Mouse (Mus musculus): ENCODE results near the gene Nisch. TPM values are rescaled to one million over a fixed set of nuclear protein-coding genes. Genes with fewer than 3 reads are reported as not detected.

Nisch gene
- polyA plus RNA-seq, 2 experiments, result 339 to 514 TPM

DNA sequence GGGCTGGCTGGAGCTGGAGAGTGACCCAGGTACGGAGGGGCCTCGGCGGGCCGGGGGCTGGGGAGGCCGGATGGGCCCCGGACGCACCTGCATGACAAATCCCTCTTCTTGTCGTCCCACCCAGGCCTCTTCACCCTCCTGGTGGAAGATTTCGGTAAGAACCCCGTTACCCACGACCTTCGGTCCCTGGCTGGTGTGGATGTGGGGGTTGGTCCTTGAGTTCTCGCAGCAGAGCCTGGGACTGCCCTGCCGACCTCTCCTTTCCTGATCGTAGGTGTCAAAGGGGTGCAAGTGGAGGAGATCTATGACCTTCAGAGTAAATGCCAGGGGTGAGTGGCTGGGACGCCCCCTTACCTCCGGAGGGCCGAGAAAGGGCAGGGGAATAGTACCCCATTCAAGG, 34.9 kb upstream of the Nisch start:
- Histone ChIP-seq H3K36me3 (ENCODE audit: control insufficient read depth, insufficient read depth, low read length) (peaks cover 39% of the 10 kb centered on the region), H3K4me3 (replicated peaks; ENCODE audit: low read length) (peak overlapping the region; percentile 97), H3K27ac (replicated peaks; ENCODE audit: low read depth, low read length) (peak overlapping the region; percentile 93), H3K9me3 (ENCODE audit: control insufficient read depth, low read length) (no peaks in the 10 kb centered on the region), H3K4me2 (replicated peaks; ENCODE audit: low read depth, low read length, severe bottlenecking) (peak overlapping the region; percentile 76), H3K27me3 (ENCODE audit: control insufficient read depth, insufficient read depth, low read length) (no peaks in the 10 kb centered on the region), H3K9ac (ENCODE audit: low read depth, low read length, severe bottlenecking) (peak overlapping the region; percentile 99), H3K4me1 (ENCODE audit: control insufficient read depth, insufficient read depth, low read length) (peaks cover 5% of the 10 kb centered on the region)
- no peak for TF ChIP-seq POLR2A (IDR thresholded peaks at IDR 0.05; ENCODE audit: borderline replicate concordance, extremely low read depth, insufficient read depth, insufficient read length)
- 1% methylated on average over 18 of the region's 18 CpGs for WGBS
- DNase-seq (ENCODE audit: low spot score) (no peak), ATAC-seq (ENCODE audit: low FRiP score, low read depth) (peak; percentile 31; the same call in 1 of the 2 replicates)

DNA sequence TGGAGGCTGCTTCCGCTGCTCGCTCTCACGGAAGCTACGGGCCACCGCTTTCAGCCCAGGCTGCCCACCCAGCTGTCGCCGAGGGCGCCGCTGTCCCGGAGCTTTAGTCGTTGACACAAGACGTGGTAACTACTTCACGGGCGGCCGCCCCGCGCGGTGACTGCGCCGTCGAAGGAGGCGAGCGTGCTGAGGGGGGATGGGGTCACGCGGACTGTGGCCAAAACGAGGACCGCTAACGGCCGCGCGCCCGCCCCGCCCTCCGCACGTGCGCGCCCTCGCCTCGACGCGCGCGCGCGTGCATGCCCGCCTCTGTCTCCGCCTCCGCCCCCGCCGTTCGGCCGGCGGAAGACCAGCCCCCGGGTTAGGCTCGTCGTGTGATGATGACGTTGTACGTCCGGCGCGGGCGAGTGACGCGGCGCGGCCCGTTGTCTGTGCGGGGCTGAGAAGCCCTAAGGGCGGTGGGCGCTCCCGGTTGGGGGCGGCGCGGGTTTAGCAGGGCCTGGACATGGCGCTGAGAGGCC, 34.4 kb upstream of the Nisch start, which contains the start of the genes Phf7 and Bap1:
Gene Phf7, minus strand, starts transcription at position 234 of the 521 bp plus-strand sequence.
Gene Bap1, plus strand, starts transcription at position 367 of the 521 bp plus-strand sequence.
- Histone ChIP-seq H3K9me3 (ENCODE audit: control insufficient read depth, low read length) (no peaks in the 10 kb centered on the region), H3K4me3 (replicated peaks; ENCODE audit: low read length) (peak within 1 kb of the TSS; percentile 97), H3K27me3 (ENCODE audit: control insufficient read depth, insufficient read depth, low read length) (no peaks in the 10 kb centered on the region), H3K9ac (ENCODE audit: low read depth, low read length, severe bottlenecking) (peak within 1 kb of the TSS; percentile 99), H3K36me3 (ENCODE audit: control insufficient read depth, insufficient read depth, low read length) (peaks cover 34% of the 10 kb centered on the region), H3K4me2 (replicated peaks; ENCODE audit: low read depth, low read length, severe bottlenecking) (peak within 1 kb of the TSS; percentile 76), H3K4me1 (ENCODE audit: control insufficient read depth, insufficient read depth, low read length) (peaks cover 5% of the 10 kb centered on the region), H3K27ac (replicated peaks; ENCODE audit: low read depth, low read length) (peak within 1 kb of the TSS; percentile 93)
- peak; percentile 91 for ATAC-seq (ENCODE audit: low FRiP score, low read depth)
- WGBS, result under 1% methylated on average over 48 of the region's 75 CpGs
- peak; percentile 95 for DNase-seq (ENCODE audit: low spot score)
- TF ChIP-seq POLR2A (IDR thresholded peaks at IDR 0.05; ENCODE audit: borderline replicate concordance, extremely low read depth, insufficient read depth, insufficient read length), result peak; percentile 59; the same call in 1 of the 2 replicates

DNA sequence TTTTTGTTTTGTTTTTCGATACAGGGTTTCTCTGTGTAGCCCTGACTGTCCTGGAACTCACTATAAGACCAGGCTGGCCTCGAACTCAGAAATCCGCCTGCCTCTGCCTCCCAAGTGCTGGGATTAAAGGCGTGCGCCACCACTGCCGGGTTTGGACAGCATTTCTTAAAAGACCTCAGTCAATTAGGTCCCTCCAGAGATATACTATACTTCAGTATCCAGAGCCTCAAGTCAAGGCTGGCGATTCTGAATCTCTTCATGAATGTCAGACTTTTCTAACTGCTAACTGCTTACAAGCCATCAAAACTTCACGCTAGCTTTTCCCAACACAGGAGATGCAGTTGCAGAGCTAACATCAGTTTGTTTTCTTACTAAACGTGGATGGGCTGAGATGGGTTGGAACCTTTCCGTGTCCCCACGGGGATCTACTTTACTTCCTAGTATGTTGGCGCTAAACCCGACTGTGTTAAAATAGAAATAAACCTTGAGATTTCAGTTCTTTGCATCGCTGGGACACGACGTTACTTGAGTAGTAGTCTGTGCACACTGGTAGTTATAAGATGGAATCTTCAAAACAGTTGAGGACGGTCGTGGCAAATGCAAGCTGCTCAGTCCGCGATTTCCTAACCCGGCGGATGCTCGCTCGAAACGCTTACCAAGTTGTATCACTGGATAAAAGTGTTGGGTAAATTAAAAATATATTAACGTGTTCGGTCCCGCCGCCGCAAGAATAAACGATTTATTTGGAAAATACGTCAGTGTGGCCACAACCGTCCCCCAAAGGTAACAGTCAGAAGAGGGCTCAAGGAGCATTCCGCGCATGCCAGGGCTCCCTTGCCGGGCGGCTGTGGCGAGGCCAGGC, 33.7 kb upstream of the Nisch start:
- Histone ChIP-seq H3K4me3 (replicated peaks; ENCODE audit: low read length) (peak overlapping the region; percentile 97), H3K27ac (replicated peaks; ENCODE audit: low read depth, low read length) (peak overlapping the region; percentile 93), H3K4me2 (replicated peaks; ENCODE audit: low read depth, low read length, severe bottlenecking) (peak overlapping the region; percentile 76), H3K9ac (ENCODE audit: low read depth, low read length, severe bottlenecking) (peak overlapping the region; percentile 99), H3K9me3 (ENCODE audit: control insufficient read depth, low read length) (no peaks in the 10 kb centered on the region), H3K4me1 (ENCODE audit: control insufficient read depth, insufficient read depth, low read length) (peaks cover 5% of the 10 kb centered on the region), H3K27me3 (ENCODE audit: control insufficient read depth, insufficient read depth, low read length) (no peaks in the 10 kb centered on the region), H3K36me3 (ENCODE audit: control insufficient read depth, insufficient read depth, low read length) (peaks cover 27% of the 10 kb centered on the region)
- peak; percentile 89 for ATAC-seq (ENCODE audit: low FRiP score, low read depth)
- TF ChIP-seq POLR2A (IDR thresholded peaks at IDR 0.05; ENCODE audit: borderline replicate concordance, extremely low read depth, insufficient read depth, insufficient read length), result no peak
- DNase-seq (ENCODE audit: low spot score), result peak; percentile 33
- WGBS, result 19% methylated on average over 38 of the region's 38 CpGs

DNA sequence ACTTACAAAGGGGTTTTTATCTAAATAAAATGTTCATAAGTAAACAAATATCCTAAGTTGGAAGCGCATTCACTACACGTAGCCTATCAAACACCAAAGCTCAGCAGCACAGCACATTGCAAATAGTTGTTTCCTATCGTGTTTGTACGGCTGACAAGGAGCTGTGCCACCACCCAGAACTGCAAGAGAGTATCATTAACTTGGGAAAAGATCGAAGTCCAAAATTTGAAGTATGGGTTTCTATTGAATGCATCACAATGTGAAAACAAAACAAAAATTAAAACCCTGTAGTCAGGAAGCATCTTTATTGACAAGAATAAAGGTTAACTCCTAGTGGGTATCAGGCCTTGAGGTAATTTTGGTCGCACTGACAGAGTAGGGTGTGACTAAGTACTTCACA, 31.6 kb upstream of the Nisch start:
- Histone ChIP-seq H3K4me3 (replicated peaks; ENCODE audit: low read length) (no peak overlapping the region), H3K9me3 (ENCODE audit: control insufficient read depth, low read length) (no peaks in the 10 kb centered on the region), H3K27me3 (ENCODE audit: control insufficient read depth, insufficient read depth, low read length) (no peaks in the 10 kb centered on the region), H3K27ac (replicated peaks; ENCODE audit: low read depth, low read length) (no peak overlapping the region), H3K4me1 (ENCODE audit: control insufficient read depth, insufficient read depth, low read length) (peaks cover 5% of the 10 kb centered on the region), H3K9ac (ENCODE audit: low read depth, low read length, severe bottlenecking) (no peak overlapping the region), H3K4me2 (replicated peaks; ENCODE audit: low read depth, low read length, severe bottlenecking) (no peak overlapping the region), H3K36me3 (ENCODE audit: control insufficient read depth, insufficient read depth, low read length) (peaks cover 7% of the 10 kb centered on the region; the same call in 1 of the 2 replicates)
- ATAC-seq (ENCODE audit: low FRiP score, low read depth) (no peak), DNase-seq (ENCODE audit: low spot score) (no peak)
- TF ChIP-seq POLR2A (IDR thresholded peaks at IDR 0.05; ENCODE audit: borderline replicate concordance, extremely low read depth, insufficient read depth, insufficient read length), result no peak
- WGBS, result 93% methylated on average over 6 of the region's 6 CpGs

DNA sequence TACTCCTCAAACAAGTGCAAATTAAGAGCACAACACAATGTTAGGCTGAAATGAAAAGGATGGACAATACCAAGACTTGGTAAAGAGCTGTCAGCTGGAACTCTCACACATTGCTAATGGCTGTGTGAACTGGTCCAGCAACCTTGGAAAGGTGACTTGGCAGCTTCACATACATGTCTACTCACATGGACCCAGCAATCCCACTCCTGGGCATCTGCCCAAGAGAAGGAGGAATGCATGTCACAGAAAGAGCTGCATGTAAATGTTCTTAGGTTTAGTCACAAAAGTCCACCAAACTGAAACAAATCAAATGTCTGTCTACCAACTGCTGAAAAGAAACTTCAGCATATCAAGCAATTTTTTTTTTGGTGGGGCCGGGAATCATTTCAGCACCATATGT, 29.2 kb upstream of the Nisch start:
- H3K27me3 ChIP-seq (ENCODE audit: control insufficient read depth, insufficient read depth, low read length), result no peaks in the 10 kb centered on the region
- no peak for TF ChIP-seq POLR2A (IDR thresholded peaks at IDR 0.05; ENCODE audit: borderline replicate concordance, extremely low read depth, insufficient read depth, insufficient read length)

More for the DNA sequence above, 29.2 kb upstream of the Nisch start:
- ATAC-seq (ENCODE audit: low FRiP score, low read depth) (no peak), DNase-seq (ENCODE audit: low spot score) (no peak)
- Histone ChIP-seq H3K4me2 (replicated peaks; ENCODE audit: low read depth, low read length, severe bottlenecking) (no peak overlapping the region), H3K27ac (replicated peaks; ENCODE audit: low read depth, low read length) (no peak overlapping the region), H3K4me1 (ENCODE audit: control insufficient read depth, insufficient read depth, low read length) (no peaks in the 10 kb centered on the region; the same call in 1 of the 2 replicates), H3K9me3 (ENCODE audit: control insufficient read depth, low read length) (no peaks in the 10 kb centered on the region), H3K36me3 (ENCODE audit: control insufficient read depth, insufficient read depth, low read length) (no peaks in the 10 kb centered on the region), H3K9ac (ENCODE audit: low read depth, low read length, severe bottlenecking) (no peak overlapping the region), H3K4me3 (replicated peaks; ENCODE audit: low read length) (no peak overlapping the region)
- WGBS, result 77% methylated on average over 1 of the region's 1 CpGs
